Mouse (Mus musculus) ovary, adult 18-20 months (tissue): ENCODE results near the gene Rec8.

Source experiments
- DNase-seq: peaks from one replicate; pipeline ENCODE4 v3.0.0; 2022; ENCODE audit warnings: low spot score, mixed read lengths

Gene Rec8

DNA sequence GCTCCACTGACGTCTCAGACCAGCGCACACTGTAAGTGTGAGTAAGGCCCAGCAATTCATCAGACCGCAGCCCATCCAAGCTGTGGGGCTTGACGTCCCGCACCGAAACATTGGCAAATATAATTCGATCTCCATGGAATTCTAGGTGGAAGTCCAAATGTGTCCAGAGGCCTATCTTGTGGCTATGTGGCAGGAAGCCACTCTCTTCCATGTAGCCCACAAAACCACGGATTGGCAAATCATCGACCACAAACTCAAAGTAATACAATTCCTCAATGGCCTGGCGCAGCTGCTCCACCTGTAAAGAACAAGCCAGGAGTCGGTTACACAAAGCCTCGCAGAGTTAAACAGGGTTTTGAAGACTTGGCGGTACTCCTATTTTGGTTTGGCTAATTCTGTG lies 23.5 kb downstream of the Rec8 start:
- no peak for DNase-seq

DNA sequence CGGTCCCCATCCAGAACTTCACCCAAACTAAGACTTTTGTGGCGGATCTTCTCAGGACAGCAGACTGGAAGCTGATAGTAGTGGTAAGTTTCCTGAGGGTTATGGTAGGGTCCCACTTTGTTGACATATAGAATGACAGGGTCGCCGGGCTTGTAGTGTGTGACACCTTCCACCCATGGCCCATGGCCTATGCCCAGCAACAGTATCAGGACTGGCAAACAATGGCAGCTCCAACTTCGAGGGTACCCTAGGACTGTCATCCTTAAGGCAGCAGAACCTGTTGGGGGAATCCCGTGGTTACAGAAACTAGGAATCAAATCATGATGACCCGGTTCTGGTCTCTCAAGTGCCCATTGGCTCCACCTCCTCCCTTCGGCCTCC lies 24.8 kb downstream of the Rec8 start:
- DNase-seq, result no peak

DNA sequence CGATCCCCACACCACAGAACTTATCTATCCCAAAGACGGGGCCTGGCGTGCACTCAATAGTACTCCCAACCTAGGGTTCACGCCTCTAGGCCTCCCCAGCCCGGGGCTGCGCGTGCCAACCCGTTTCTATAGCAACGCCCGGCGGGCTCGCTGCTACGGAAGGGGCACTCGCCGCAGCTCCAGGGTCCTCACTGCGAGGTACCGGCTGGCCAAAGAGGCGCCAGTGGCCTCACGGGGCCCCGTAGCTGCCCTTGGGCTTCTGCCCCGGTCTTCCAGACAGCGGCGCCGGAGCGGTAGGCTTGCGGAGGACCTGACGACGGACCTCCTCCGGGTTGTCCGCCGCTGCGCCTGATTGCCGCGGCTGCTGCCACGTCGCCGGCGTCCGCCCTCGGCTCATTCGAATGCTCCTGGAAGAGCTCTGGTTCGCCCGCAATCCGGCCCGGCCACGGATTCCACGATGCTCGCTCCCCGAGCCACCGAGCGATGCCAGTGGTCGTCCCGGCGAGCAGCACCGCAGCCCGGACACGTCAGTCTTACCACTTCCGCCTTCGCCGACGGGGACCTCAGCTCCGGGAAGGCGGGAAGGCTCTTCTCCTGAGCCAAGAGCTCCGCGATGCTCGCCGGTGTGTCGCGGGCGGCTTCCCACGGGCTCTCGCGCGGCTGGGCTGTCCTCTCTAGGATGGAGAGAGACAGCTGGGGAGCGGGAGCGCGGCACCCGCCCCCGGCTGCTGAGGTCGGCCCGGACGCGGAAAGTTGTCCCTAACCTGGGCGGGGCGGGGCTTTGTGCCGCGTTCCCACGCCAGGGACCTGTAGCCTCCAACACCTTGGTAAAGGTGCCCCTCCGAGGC lies 25.4 kb downstream of the Rec8 start, which contains the start of gene Tm9sf1:
Gene Tm9sf1, minus strand, starts transcription at position 747 of the 848 bp plus-strand sequence.
- peak; percentile 74 for DNase-seq

GRCm38 (mm10) chr14:55644261-55644888 lies 26.5 kb downstream of the Rec8 start:
- no peak for DNase-seq

GRCm38 (mm10) chr14:55649884-55650283 lies 32.0 kb downstream of the Rec8 start, which contains the start of gene Tssk4:
TSS of gene Tssk4 (plus strand) at chr14:55650184.
- DNase-seq, result no peak

DNA sequence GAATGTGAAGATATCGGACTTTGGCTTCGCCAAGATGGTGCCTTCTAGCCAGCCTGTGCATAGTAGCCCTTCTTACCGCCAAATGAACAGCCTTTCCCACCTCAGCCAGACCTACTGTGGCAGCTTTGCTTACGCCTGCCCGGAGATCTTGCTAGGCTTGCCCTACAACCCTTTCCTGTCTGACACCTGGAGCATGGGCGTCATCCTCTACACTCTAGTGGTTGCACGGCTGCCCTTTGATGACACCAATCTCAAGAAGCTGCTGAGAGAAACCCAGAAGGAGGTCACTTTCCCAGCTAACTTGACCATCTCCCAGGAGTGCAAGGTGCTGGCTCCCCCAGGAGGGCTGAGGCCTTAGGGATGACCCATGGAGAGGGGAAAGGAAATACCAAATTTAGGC lies 33.7 kb downstream of the Rec8 start:
- DNase-seq, result no peak

GRCm38 (mm10) chr14:55656935-55657334 lies 39.1 kb downstream of the Rec8 start:
- no peak for DNase-seq

DNA sequence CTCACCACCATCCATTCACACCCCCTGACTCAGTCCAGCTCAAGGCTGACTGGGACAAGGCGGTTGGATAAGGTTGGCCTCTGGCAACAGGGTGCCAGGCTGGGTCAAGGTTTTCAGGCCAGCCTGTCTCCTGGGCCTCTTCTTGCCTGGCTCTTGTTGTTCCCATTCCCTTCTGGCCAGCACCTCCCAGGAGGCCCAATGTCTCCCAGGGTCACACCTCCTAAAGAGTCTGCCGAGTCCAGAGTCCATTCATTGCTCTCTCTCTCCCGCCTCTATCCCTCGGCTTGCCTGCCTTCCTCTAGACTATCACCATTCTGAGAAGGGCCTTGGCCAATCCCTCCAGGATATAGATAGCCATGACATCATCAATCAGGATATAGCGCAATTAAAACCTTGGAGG lies 40.2 kb downstream of the Rec8 start:
- peak; percentile 25 for DNase-seq

DNA sequence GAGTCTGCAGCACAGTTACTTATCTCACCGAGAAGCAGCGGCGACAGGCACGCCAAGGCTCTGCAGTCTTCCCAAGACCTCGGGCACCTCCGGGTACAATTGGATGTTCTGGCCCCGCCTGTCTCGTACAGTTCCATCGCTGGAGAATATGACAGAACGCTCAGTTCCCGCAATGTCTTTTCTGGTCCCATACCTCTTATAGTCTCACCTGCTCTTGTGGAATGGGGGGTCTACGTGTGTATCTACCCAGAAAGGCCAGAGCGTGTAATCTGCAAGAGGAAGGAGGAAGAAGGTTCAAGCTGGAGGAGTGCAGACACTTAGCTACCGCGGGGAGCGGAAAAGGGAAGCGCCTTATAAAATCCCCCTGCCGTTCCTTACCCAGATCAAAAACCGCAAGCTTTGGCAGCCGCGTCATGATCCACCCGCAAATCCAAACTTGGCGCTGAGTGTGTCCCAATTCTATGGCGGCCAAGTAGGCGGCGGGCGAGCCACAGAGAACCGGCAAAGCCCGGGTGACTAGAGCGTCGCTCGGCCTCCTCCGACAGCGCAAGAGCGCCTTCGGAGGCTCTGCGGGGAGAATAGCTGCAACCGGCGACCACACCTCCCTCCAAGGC lies 42.2 kb downstream of the Rec8 start, which contains the start of gene Mdp1:
Gene Mdp1, minus strand, starts transcription at position 549 of the 614 bp plus-strand sequence.
- DNase-seq, result peak; percentile 66

GRCm38 (mm10) chr14:55660636-55661035 lies 42.8 kb downstream of the Rec8 start:
- no peak for DNase-seq

GRCm38 (mm10) chr14:55671486-55671832 lies 53.6 kb downstream of the Rec8 start:
- peak; percentile 10 for DNase-seq

GRCm38 (mm10) chr14:55671833-55672740 lies 54.2 kb downstream of the Rec8 start, which contains the start of the genes Gmpr2 and Nedd8:
TSS of gene Gmpr2 (plus strand) at chr14:55671941.
TSS of gene Nedd8 (minus strand) at chr14:55672124.
- DNase-seq, result peak; percentile 92

- DNase-seq, result no peak
Observed at GRCm38 (mm10) chr14:55672741-55673060, 54.9 kb downstream of the Rec8 start.
